Mouse (Mus musculus): ENCODE measurements around the gene Gipc2. TPM values are rescaled to one million over a fixed set of nuclear protein-coding genes. Genes with fewer than 3 reads are reported as not detected.
A peak's percentile ranks its signal among the peaks of the same experiment; 100 is the strongest.

The Gipc2 gene
- polyA plus RNA-seq, 1 experiment, result 9.7 TPM

DNA sequence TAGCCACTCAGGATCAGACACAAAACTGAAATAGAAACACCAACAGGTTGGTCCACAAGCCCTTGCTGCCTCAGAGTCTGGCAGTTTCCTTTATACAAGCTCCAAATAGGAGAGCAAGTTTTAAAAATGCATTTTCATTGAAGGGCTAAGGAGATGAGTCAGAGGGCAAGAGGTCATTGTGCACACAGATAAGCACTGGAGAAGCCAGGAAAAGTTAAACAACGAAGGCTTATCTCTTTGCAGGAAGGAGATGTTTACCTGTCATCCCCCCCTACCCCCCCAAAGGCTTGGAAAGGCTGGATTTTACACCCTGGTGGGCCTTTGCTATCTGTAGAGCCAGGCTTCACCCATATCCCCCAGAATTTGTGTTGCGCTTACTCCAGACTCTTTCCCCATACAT, 5.2 kb upstream of the Gipc2 start:
- Histone ChIP-seq H3K27me3 (ENCODE audit: control insufficient read depth, insufficient read depth, low read length) (no peaks in the 10 kb centered on the region), H3K27ac (ENCODE audit: insufficient read depth, low read length) (no peak overlapping the region), H3K4me3 (replicated peaks; ENCODE audit: insufficient read depth, low read depth, low read length) (no peak overlapping the region), H3K4me1 (ENCODE audit: control insufficient read depth, insufficient read depth, low read length) (no peaks in the 10 kb centered on the region)
- 86% methylated on average over 2 of the region's 2 CpGs for WGBS
- DNase-seq, result no peak
- TF ChIP-seq POLR2A (IDR thresholded peaks at IDR 0.05; ENCODE audit: borderline replicate concordance, insufficient read depth, low read length), result no peak
- no peak for TF ChIP-seq CTCF (IDR thresholded peaks at IDR 0.05; ENCODE audit: borderline replicate concordance, insufficient read depth, low read depth, low read length)

DNA sequence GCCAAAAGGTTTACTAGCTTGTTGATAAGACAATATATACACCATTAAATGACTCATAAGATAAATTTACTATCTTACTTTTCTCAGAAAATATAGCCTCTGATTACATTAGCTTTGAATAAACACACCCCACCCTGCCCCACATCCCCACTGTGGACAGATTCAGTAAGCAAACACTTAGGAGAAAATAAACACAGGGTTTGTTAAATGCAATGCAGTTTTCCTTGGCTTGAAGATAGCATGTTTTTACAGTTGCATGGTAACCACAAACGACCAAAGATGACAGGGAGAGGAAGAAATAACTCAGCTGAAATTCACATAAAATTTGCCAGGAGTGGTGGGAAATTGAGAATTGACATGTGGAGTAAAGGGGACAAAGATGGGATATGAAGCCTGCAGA, 4.4 kb upstream of the Gipc2 start:
- no peak for DNase-seq
- no peak for TF ChIP-seq CTCF (IDR thresholded peaks at IDR 0.05; ENCODE audit: borderline replicate concordance, insufficient read depth, low read depth, low read length)
- no peak for TF ChIP-seq POLR2A (IDR thresholded peaks at IDR 0.05; ENCODE audit: borderline replicate concordance, insufficient read depth, low read length)
- Histone ChIP-seq H3K27me3 (ENCODE audit: control insufficient read depth, insufficient read depth, low read length) (no peaks in the 10 kb centered on the region), H3K4me3 (replicated peaks; ENCODE audit: insufficient read depth, low read depth, low read length) (no peak overlapping the region), H3K4me1 (ENCODE audit: control insufficient read depth, insufficient read depth, low read length) (no peaks in the 10 kb centered on the region), H3K27ac (ENCODE audit: insufficient read depth, low read length) (no peak overlapping the region)
- WGBS, result 26% methylated on average over 1 of the region's 1 CpGs

DNA sequence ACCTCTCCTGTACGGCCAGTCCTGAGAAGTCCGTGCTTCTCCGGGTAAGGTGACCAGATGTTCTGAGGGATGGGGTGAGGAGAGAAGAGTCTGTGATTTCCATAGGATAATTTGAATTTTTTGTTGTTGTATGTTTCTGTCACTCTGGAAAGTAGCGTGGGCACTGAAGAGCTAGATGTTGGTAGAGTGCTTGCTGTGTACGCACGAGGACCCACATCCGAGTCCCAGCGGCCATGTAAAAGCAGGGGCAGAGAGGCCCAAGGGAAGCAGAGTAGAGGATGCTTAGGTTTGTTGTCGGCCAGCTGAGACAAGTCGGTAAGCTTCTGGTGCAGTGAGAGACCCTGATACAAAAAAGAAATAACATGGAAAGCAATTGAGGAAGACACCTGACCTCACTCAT, 2.0 kb upstream of the Gipc2 start:
- Histone ChIP-seq H3K27me3 (ENCODE audit: control insufficient read depth, insufficient read depth, low read length) (no peaks in the 10 kb centered on the region), H3K4me1 (ENCODE audit: control insufficient read depth, insufficient read depth, low read length) (no peaks in the 10 kb centered on the region), H3K27ac (ENCODE audit: insufficient read depth, low read length) (no peak overlapping the region), H3K4me3 (replicated peaks; ENCODE audit: insufficient read depth, low read depth, low read length) (no peak overlapping the region)
- TF ChIP-seq POLR2A (IDR thresholded peaks at IDR 0.05; ENCODE audit: borderline replicate concordance, insufficient read depth, low read length) (no peak), CTCF (IDR thresholded peaks at IDR 0.05; ENCODE audit: borderline replicate concordance, insufficient read depth, low read depth, low read length) (no peak)
- DNase-seq, result peak in 1 of 2 experiments; percentile 5
- WGBS, result 95% methylated on average over 10 of the region's 10 CpGs

DNA sequence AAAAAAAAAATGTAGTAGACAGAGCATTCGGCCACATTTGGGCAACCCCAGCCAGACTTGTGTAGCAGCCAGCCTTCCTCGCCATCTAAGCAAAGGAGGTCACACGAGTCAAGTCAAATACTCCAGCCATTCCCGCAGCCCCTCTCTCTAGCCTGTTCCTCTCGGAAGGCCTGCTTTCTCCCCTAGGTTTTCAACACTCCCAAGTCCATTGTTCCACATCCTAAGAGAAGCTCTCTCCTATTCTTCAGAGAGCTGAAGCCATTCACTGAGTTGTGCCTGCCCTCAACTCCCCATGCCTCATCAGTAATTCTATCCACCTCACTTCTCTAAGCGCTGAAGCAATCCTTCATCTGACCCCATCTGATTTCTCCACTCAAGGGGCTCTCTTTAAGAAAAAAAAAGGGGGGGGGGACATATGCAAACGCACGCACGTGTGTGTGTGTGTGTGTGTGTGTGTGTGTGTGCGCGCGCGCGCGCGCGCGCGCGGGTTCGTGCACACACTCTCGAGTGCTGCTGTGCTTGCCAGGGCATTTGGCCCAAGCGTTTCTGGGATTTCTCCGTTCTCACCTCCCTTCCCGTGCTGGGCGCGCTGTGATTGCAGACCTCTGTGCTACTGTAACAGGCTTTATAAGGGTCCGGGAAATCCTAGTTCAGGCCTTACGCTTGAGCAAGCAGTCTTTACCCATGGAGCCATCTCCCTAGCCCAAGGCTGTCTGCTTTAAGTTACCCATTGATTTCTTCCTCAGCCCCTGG, 845 bp upstream of the Gipc2 start:
- WGBS, result 18% methylated on average over 29 of the region's 29 CpGs
- Histone ChIP-seq H3K27me3 (ENCODE audit: control insufficient read depth, insufficient read depth, low read length) (no peaks in the 10 kb centered on the region), H3K4me1 (ENCODE audit: control insufficient read depth, insufficient read depth, low read length) (no peaks in the 10 kb centered on the region), H3K27ac (ENCODE audit: insufficient read depth, low read length) (no peak overlapping the region), H3K4me3 (replicated peaks; ENCODE audit: insufficient read depth, low read depth, low read length) (peak overlapping the region; percentile 46)
- TF ChIP-seq CTCF (IDR thresholded peaks at IDR 0.05; ENCODE audit: borderline replicate concordance, insufficient read depth, low read depth, low read length), result no peak
- no peak for TF ChIP-seq POLR2A (IDR thresholded peaks at IDR 0.05; ENCODE audit: borderline replicate concordance, insufficient read depth, low read length)
- DNase-seq, result peak; percentile 23 to 38

DNA sequence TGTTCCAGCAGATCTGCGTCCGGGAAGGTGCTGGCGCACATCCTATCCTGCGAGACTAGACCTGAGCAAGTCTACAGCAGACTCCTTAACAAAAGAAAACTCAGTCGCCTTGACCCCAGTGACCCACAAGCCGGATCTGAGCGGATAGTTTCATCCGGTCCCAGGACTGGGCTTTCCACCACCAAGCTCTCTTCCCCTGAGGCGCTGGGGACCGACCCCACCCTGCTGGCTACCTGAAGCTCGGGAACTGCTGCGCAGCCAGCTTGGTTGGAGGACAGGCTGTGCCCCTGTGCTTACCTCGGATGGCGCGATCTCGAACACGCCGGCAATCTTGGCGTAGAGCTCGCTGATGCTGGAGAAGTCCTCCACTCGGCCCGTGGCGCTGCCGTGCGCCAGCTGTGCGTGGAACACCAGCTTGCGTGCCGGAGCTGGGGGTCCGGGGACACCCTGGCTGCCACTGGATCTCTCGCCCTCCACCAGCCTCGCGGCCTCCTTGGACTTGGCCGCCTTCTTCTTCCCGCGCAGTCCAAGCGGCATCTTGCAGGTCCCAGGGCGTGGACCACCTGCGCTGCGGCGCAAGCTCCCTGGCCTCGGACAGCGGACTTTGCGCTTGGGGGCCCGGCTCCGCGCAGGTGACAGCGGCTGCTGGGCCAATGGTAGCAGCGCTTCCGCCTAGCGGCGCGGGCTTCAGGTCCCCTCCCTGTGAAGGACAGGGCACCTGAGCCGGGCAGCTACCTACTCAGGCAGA, 505 bp downstream of the Gipc2 start:
- H3K4me1 ChIP-seq (ENCODE audit: control insufficient read depth, insufficient read depth, low read length), result no peaks in the 10 kb centered on the region
- TF ChIP-seq POLR2A (IDR thresholded peaks at IDR 0.05; ENCODE audit: borderline replicate concordance, insufficient read depth, low read length) (0 out of 2 replicates have a peak, but pooled peaks have one; percentile 17), CTCF (IDR thresholded peaks at IDR 0.05; ENCODE audit: borderline replicate concordance, insufficient read depth, low read depth, low read length) (no peak)
- 0 out of 2 replicates have a peak overlapping the region, but pooled peaks have one; percentile 6 for H3K27ac ChIP-seq (ENCODE audit: insufficient read depth, low read length)
- H3K27me3 ChIP-seq (ENCODE audit: control insufficient read depth, insufficient read depth, low read length), result no peaks in the 10 kb centered on the region
- peak overlapping the region; percentile 72 for H3K4me3 ChIP-seq (replicated peaks; ENCODE audit: insufficient read depth, low read depth, low read length)
- DNase-seq, result peak; percentile 58 to 66
- WGBS, result 3% methylated on average over 53 of the region's 53 CpGs

DNA sequence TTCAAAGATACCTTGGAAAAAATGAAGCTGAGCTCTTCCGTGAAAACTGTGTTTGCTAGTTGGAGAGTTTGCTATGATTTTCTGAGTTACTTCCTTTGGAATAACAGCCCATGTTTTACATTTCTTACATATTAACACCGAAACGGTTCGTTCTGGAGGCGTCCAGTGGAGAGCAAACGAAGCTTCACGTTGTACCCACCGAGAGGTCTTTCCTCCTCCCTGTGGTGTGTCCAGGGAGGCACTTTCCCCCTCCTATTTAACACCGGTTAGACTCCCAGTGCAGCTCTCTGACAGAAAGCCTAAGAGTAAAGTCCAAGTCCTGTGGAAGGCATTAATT, 1.0 kb downstream of the Gipc2 start:
- WGBS, result 56% methylated on average over 9 of the region's 9 CpGs
- TF ChIP-seq CTCF (IDR thresholded peaks at IDR 0.05; ENCODE audit: borderline replicate concordance, insufficient read depth, low read depth, low read length) (no peak), POLR2A (IDR thresholded peaks at IDR 0.05; ENCODE audit: borderline replicate concordance, insufficient read depth, low read length) (no peak)
- H3K27me3 ChIP-seq (ENCODE audit: control insufficient read depth, insufficient read depth, low read length), result no peaks in the 10 kb centered on the region
- no peak for DNase-seq
- no peak overlapping the region for H3K27ac ChIP-seq (ENCODE audit: insufficient read depth, low read length)
- H3K4me3 ChIP-seq (replicated peaks; ENCODE audit: insufficient read depth, low read depth, low read length), result peak overlapping the region; percentile 72
- H3K4me1 ChIP-seq (ENCODE audit: control insufficient read depth, insufficient read depth, low read length), result no peaks in the 10 kb centered on the region

DNA sequence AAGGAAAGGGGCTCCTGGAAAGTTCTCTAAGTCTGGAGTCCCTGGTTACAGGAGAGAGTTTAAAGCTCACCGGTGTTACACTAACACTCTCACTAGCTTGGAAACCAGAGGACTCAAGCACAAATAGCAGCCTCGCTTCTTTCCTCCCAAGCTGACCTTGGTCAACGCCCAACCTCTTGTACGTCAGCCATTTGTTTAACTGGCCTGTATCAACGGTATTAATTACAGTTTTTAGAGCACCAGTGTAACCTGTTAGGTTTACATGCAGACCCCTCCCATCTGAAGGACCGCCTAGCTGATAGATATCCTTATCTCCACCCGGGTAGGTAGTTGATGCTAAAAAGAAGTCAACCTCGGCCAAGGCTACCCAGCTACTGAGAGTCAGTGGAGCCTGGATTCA, 2.7 kb downstream of the Gipc2 start:
- TF ChIP-seq CTCF (IDR thresholded peaks at IDR 0.05; ENCODE audit: borderline replicate concordance, insufficient read depth, low read depth, low read length) (no peak), POLR2A (IDR thresholded peaks at IDR 0.05; ENCODE audit: borderline replicate concordance, insufficient read depth, low read length) (no peak)
- no peak overlapping the region for H3K27ac ChIP-seq (ENCODE audit: insufficient read depth, low read length)
- no peak overlapping the region for H3K4me3 ChIP-seq (replicated peaks; ENCODE audit: insufficient read depth, low read depth, low read length)
- DNase-seq, result no peak
- H3K4me1 ChIP-seq (ENCODE audit: control insufficient read depth, insufficient read depth, low read length), result no peaks in the 10 kb centered on the region
- no peaks in the 10 kb centered on the region for H3K27me3 ChIP-seq (ENCODE audit: control insufficient read depth, insufficient read depth, low read length)
- 93% methylated on average over 8 of the region's 8 CpGs for WGBS

DNA sequence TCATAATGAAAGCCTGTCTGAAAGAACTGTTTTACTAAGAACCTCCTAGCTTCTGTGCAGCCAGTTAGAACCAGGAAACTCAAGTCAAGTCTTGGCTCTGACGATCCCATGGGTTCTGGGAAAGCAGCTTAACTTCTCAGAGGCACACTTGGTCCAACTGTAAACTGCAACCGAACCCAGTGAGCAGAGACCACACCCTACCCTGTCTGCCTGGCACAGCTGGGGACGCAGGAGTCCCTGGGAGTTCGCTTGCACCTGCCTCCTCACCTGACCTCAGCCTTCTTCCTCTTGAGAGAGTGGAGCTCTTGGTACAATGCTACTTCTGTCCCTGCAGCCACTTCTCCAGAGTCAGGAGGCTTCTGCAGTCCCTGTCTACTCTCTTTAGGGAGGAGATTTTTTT, 5.4 kb downstream of the Gipc2 start:
- H3K4me3 ChIP-seq (replicated peaks; ENCODE audit: insufficient read depth, low read depth, low read length), result no peak overlapping the region
- 73% methylated on average over 4 of the region's 4 CpGs for WGBS

More for the DNA sequence above, 5.4 kb downstream of the Gipc2 start:
- DNase-seq, result no peak
- Histone ChIP-seq H3K27ac (ENCODE audit: insufficient read depth, low read length) (no peak overlapping the region), H3K27me3 (ENCODE audit: control insufficient read depth, insufficient read depth, low read length) (no peaks in the 10 kb centered on the region), H3K4me1 (ENCODE audit: control insufficient read depth, insufficient read depth, low read length) (peaks cover under 1% of the 10 kb centered on the region; the same call in 1 of the 2 replicates)
- TF ChIP-seq POLR2A (IDR thresholded peaks at IDR 0.05; ENCODE audit: borderline replicate concordance, insufficient read depth, low read length) (no peak), CTCF (IDR thresholded peaks at IDR 0.05; ENCODE audit: borderline replicate concordance, insufficient read depth, low read depth, low read length) (no peak)

Measured in cerebellum, adult 2 months (tissue).